Mouse (Mus musculus) lung, postnatal 4 days (tissue): ENCODE results near the gene Syde2.

Source experiments
- DNase-seq, 2 experiments: peaks; one replicate each; pipeline ENCODE4 v3.0.0; 2021

Gene Syde2

GRCm38 (mm10) chr3:146057131-146057530, 69.5 kb downstream of the Syde2 start:
- no peak for DNase-seq

- DNase-seq = peak in 1 of 2 experiments; percentile 60
Observed at GRCm38 (mm10) chr3:146058263-146058662, 70.6 kb downstream of the Syde2 start.

GRCm38 (mm10) chr3:146059356-146059926, 71.8 kb downstream of the Syde2 start:
- DNase-seq = no peak

- no peak for DNase-seq
Observed at GRCm38 (mm10) chr3:146063146-146063545, 75.5 kb downstream of the Syde2 start.

GRCm38 (mm10) chr3:146069276-146069675, 81.6 kb downstream of the Syde2 start:
- peak in 1 of 2 experiments; percentile 1 for DNase-seq
